Mouse (Mus musculus): ENCODE measurements around the gene Lpcat2. TPM values are rescaled to one million over a fixed set of nuclear protein-coding genes. Genes with fewer than 3 reads are reported as not detected.

The Lpcat2 gene
- total RNA-seq, 2 experiments from 2014 or later: 1.6 to 1.9 TPM

GRCm38 (mm10) chr8:92903488-92904135 is 48.5 kb downstream of the Lpcat2 start:
- no peak for DNase-seq
- intact Hi-C loops (cut with DNase I): no loop called here

DNA sequence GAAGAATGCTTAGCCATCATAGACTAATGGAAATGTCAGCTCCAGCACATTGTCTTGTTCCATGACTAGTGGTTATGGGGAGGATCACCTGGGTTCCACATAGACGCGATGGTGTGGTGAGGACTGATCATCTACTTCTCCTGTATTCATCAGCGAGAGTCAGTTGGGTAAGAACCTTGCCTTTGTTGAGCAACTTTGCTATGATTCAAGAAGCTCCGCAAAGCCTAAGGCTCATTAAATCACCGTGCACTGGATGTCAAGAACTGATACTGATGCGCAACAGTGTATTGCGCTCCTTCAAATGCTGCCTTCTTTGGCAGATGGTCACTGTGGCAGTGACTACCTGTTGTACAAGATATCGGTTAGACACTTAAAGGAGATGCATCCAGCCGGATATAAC is 51.4 kb downstream of the Lpcat2 start:
- no peak for DNase-seq
- intact Hi-C loops (cut with DNase I): no loop called here

- DNase-seq: no peak
- intact Hi-C loops (cut with DNase I): no loop called here
These were observed 53.3 kb downstream of the Lpcat2 start for GRCm38 (mm10) chr8:92908448-92908847.

DNA sequence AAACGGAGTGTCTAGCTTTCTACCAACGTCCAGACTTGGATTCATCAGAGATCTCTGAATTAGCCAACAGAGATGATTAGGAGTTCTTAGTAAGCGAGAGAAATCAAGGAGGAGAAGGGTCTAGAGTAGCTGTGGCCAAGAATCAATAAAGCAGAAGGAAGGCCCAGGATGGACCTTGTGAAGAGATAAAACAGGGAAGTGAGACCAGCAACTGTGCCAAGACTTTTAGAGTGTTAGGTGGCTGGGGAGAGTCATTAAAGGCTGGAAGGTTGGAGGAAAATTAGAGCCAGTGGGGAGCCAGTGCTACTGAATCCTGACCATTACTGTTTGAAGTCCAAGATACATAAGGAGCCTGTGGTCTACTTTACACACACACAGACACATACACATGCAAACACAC is 56.3 kb downstream of the Lpcat2 start:
- DNase-seq: no peak
- intact Hi-C loops (cut with DNase I): no loop called here

DNA sequence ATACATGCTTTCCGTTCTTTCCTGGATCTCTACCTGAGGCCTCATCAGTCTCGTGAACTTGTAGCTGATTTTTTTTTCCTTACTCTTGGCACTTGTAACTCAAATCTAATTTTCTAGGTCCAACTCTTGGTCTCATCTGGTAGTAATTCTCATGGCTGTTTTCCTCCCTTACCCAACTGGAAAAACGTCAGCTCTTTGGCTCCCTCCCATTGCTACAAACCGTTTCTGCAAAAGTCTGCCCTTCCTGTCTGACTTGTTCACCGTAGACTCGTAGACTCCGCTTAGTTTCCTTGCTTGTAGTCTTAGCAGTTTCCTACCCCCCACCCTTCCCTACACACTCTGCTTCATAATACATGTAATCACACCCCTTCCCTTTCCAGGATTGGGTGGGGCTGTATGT is 58.3 kb downstream of the Lpcat2 start:
- intact Hi-C loops (cut with DNase I): no loop called here
- DNase-seq: no peak

DNA sequence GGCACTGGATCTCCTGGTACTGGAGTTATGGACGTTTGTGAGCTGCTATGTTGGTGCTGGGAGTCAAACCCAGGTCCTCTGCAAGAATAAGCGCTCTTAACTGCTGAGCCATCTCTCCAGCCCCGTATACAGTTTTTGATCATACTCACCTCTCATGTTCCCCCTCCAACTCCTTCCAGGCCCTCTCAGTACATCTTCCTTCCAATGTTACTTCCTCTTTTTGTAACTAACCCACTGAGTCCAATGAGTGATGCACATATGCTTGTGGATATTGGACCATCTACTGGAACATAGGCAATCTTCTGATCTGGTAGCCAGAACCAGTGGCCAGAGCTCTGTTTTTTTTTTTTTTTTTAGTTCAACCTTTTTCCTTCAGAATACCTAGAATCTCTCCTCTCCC is 60.9 kb downstream of the Lpcat2 start:
- DNase-seq: no peak
- intact Hi-C loops (cut with DNase I): no loop called here

DNA sequence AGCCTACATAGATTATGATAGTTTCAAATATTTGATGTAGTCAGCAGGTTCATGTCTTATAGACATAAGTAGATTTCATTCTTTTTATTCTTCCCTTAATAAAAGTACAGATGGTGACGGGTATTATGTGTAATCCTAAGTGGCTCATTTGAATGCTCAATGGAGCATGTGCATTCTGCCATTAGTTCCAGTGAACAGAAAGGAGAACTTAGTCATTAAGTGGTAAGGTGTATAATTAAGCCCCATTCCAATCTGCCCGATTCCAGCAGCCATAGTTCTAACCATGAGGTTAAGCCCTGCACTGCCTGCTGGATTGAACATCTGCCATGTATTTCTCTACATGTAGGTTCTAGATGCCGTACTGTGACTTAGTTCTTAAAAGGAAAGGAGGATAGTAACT is 66.6 kb downstream of the Lpcat2 start:
- DNase-seq: no peak
- intact Hi-C loops (cut with DNase I): no loop called here

GRCm38 (mm10) chr8:92928986-92929385 is 73.8 kb downstream of the Lpcat2 start:
- intact Hi-C loops (cut with DNase I): no loop called here

GRCm38 (mm10) chr8:92938056-92938455 is 82.9 kb downstream of the Lpcat2 start:
- intact Hi-C loops (cut with DNase I): no loop called here
- DNase-seq: no peak

More at GRCm38 (mm10) chr8:92928986-92929385, 73.8 kb downstream of the Lpcat2 start:
- no peak for DNase-seq

GRCm38 (mm10) chr8:92949071-92949470 is 93.9 kb downstream of the Lpcat2 start:
- intact Hi-C loops (cut with DNase I): no loop called here
- DNase-seq: no peak

- intact Hi-C loops (cut with DNase I): no loop called here
- no peak for DNase-seq
These were observed 95.7 kb downstream of the Lpcat2 start for GRCm38 (mm10) chr8:92950639-92951371.

DNA sequence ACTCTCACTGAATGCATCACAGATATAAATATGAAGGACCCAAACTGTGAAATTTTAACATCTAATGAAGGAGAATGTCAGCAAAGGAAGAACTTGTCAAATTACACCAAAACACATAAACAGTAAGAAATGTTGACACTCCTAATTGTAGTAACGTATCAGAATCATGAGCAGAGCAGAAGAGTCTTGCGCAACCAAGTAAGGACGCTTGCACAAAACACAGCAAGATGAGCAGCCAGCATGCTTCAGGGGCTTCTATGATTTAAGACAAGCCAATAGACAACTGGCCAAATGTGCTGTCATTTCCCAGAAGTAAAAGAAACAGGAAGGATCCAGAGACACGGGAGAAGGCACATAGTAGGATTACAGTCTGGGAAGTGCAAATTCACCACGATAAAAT is 98.9 kb downstream of the Lpcat2 start:
- no peak for DNase-seq
- intact Hi-C loops (cut with DNase I): no loop called here

DNA sequence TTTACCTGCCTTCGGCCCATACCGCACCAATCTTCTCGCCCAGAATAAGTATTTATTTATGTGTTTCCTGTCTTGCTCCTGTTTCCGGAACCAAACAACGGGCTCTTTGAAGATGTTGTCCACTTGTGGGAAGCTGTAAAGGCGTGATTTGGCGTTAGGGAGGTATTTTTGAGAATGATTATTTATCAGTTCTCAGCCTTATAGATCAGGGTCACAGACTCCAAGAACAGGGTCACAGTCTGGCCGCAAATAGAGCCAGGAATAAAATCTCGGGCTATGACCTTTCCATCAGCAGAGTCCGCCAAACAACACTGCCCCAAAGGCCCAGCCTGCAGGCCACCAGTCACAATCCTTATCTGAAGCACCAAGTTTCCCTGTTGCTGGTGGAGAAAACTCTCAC is 104.6 kb downstream of the Lpcat2 start, which contains the start of gene Slc6a2:
TSS of gene Slc6a2 (plus strand) at position 301 of the 400 bp plus-strand sequence.
- intact Hi-C loops (cut with DNase I): no loop called here
- no peak for DNase-seq

GRCm38 (mm10) chr8:92960451-92960911 is 105.3 kb downstream of the Lpcat2 start:
- intact Hi-C loops (cut with DNase I): no loop called here
- peak; percentile 13 to 18 for DNase-seq

DNA sequence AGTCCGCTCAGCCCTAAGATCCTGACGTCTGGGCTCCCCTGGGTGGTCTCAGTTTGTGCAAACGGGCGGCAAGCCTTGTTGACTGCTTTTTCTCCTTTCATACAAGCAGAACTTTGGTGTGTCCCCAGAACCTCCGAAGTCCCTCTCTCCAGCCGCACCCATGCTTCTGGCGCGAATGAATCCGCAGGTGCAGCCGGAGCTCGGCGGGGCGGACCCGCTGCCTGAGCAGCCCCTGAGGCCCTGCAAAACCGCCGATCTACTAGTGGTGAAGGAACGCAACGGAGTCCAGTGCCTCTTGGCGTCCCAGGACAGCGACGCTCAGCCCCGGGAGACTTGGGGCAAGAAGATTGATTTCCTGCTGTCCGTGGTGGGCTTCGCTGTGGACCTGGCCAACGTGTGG is 105.9 kb downstream of the Lpcat2 start:
- no peak for DNase-seq
- intact Hi-C loops (cut with DNase I): no loop called here

DNA sequence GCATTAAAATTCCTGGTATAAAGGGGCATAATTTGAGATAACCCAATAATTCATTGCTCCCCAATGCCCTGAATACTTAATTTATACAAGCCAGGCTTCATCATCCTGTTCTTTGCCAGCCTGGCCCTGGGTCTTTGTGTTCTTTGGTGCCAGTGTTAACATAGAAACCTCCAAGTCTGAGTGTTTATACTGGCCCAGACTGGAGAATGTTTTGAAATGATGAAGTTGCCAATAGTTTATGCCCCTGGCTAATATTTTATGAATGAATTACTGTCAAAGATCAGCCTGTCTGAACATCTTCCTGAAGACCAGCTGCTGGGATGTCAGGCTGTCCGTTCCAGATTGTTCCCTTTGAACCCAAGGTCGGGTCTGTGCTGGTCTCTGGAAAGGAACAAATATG is 109.4 kb downstream of the Lpcat2 start:
- intact Hi-C loops (cut with DNase I): no loop called here

More for the DNA sequence above, 109.4 kb downstream of the Lpcat2 start:
- no peak for DNase-seq

Small RNAs within 50 kb of the gene (microRNA-seq; reads per million reads assigned to microRNA genes)
- gene Gm22151: 0 reads per million in 2 experiments

Other genes starting within 250 kb of the Lpcat2 start
- gene Irx6, start 181.1 kb upstream of the Lpcat2 start, total RNA-seq (2021): not detected
- 100 to 1,000 TPM; 132 to 154 TPM for gene Mmp2, start 28.0 kb upstream of the Lpcat2 start, total RNA-seq (2021)
- gene Capns2, start 46.1 kb downstream of the Lpcat2 start, total RNA-seq (2021): under 1 TPM; 0.22 to 0.29 TPM
- gene Slc6a2, start 104.7 kb downstream of the Lpcat2 start, total RNA-seq (2021): under 1 TPM; 0.07 to 0.19 TPM
- gene Ces1a, start 192.9 kb downstream of the Lpcat2 start, total RNA-seq (2021): not detected
- gene Ces1b, start 224.7 kb downstream of the Lpcat2 start, total RNA-seq (2021): not detected

All from heart, postnatal 14 days (tissue).